Comparison of ENCODE assay signal across 8 mouse cellular contexts in the genomic region with DNA sequence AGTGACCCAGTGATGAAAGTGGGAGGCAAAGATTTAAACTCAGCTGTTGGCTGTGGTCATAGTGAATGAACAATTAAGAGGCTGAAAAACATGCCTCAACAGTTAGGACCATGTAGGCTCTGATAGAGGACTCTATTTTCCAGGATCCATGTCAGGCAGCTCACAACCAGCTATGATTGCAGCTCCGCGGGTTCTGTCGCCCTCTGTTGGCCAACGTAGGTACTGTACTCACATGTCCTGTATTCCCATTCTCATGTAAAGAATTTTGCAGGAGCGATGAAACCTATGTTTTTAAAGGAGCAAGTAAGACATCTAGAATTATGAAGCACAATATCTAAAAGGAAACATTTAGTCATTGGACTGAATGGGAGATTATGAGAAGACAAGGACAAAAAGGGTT.
A peak's percentile ranks its signal among the peaks of the same experiment; 100 is the strongest.
DNase-seq lines count a peak whose midpoint lies in the region; ATAC-seq and TF ChIP-seq lines count a peak whose summit lies in the region.

No protein-coding gene starts in this region.

- H3K9me3 ChIP-seq in liver, embryonic 14.5 days (ENCODE audit: control insufficient read depth, low read length), result no peaks in the 10 kb centered on the region
- H3K9me3 ChIP-seq in stomach, postnatal 0 days (ENCODE audit: control insufficient read depth, low read length), result no peaks in the 10 kb centered on the region

- H3K4me2 ChIP-seq in liver, embryonic 14.5 days (ENCODE audit: low read depth), result no peak overlapping the region
- no peak overlapping the region for H3K4me2 ChIP-seq in stomach, postnatal 0 days (replicated peaks; ENCODE audit: low read depth)

- WGBS in liver, embryonic 14.5 days (ENCODE audit: insufficient replicate concordance), result 11% methylated on average over 5 of the region's 5 CpGs
- 19% methylated on average over 5 of the region's 5 CpGs for WGBS in stomach, postnatal 0 days

- no peak overlapping the region for H3K4me3 ChIP-seq in layer of hippocampus, adult 2 months
- no peak overlapping the region for H3K4me3 ChIP-seq in liver, embryonic 14.5 days (ENCODE audit: insufficient read depth in 1 of 2, low read depth in 2 of 2, low read length in 2 of 2)
- H3K4me3 ChIP-seq in stomach, postnatal 0 days (ENCODE audit: low read depth, low read length), result no peak overlapping the region

- no peak overlapping the region for H3K27ac ChIP-seq in layer of hippocampus, adult 2 months
- no peak overlapping the region for H3K27ac ChIP-seq in liver, embryonic 14.5 days
- no peak overlapping the region for H3K27ac ChIP-seq in stomach, postnatal 0 days (replicated peaks)

- no peaks in the 10 kb centered on the region for H3K36me3 ChIP-seq in liver, embryonic 14.5 days (replicated peaks; ENCODE audit: control insufficient read depth, insufficient read depth, low read depth)
- no peaks in the 10 kb centered on the region for H3K36me3 ChIP-seq in stomach, postnatal 0 days (ENCODE audit: control insufficient read depth, insufficient read depth, low read length)

- DNase-seq in CD4-positive, CD25-positive, alpha-beta regulatory T cell, adult 2 months (ENCODE audit: low read depth, low spot score), result peak; percentile 1
- peak in 1 of 2 experiments; percentile 25 for DNase-seq in layer of hippocampus, adult 2 months (ENCODE audit: low spot score in 2 of 2)
- DNase-seq in layer of hippocampus, adult 9-10 months (ENCODE audit: low spot score), result no peak
- DNase-seq in adrenal gland, adult 18-20 months (ENCODE audit: low spot score in 2 of 2), result peak; percentile 23 to 41
- DNase-seq in embryo, embryonic 9.5 days (ENCODE audit: extremely low spot score), result peak; percentile 22
- DNase-seq in liver, embryonic 14.5 days (ENCODE audit: low read depth in 3 of 3, low spot score in 3 of 3), result no peak
- DNase-seq in stomach, postnatal 0 days (ENCODE audit: low spot score), result peak; percentile 30

- no peak overlapping the region for H3K9ac ChIP-seq in liver, embryonic 14.5 days (replicated peaks)
- H3K9ac ChIP-seq in stomach, postnatal 0 days (ENCODE audit: low read length), result no peak overlapping the region

- H3K27me3 ChIP-seq in liver, embryonic 14.5 days (ENCODE audit: control insufficient read depth, insufficient read depth, low read length), result no peaks in the 10 kb centered on the region
- no peaks in the 10 kb centered on the region for H3K27me3 ChIP-seq in stomach, postnatal 0 days (ENCODE audit: control insufficient read depth, insufficient read depth, low read length)

- H3K4me1 ChIP-seq in liver, embryonic 14.5 days (replicated peaks; ENCODE audit: control insufficient read depth in 2 of 2, insufficient read depth in 2 of 2, low read length in 1 of 2), result no peaks in the 10 kb centered on the region
- no peaks in the 10 kb centered on the region for H3K4me1 ChIP-seq in stomach, postnatal 0 days (replicated peaks; ENCODE audit: control insufficient read depth, insufficient read depth)

- peak; percentile 80 for TF ChIP-seq CTCF in layer of hippocampus, adult 2 months (conservative IDR thresholded peaks at IDR 0.05)
- TF ChIP-seq CTCF in liver, embryonic 14.5 days (IDR thresholded peaks at IDR 0.05; ENCODE audit: low read depth), result peak; percentile 76
- TF ChIP-seq CTCF in stomach, postnatal 0 days (IDR thresholded peaks at IDR 0.05; ENCODE audit: low read depth), result peak; percentile 77

- TF ChIP-seq EP300 in liver, embryonic 14.5 days (IDR thresholded peaks at IDR 0.05; ENCODE audit: low read depth), result no peak
- no peak for TF ChIP-seq EP300 in stomach, postnatal 0 days (optimal IDR thresholded peaks at IDR 0.05)

- no peak for ATAC-seq in CD4-positive, CD25-positive, alpha-beta regulatory T cell, adult 4 months
- no peak for ATAC-seq in liver, embryonic 14.5 days (ENCODE audit: insufficient read depth)
- no peak for ATAC-seq in stomach, postnatal 0 days (ENCODE audit: low FRiP score, low TSS enrichment)

Comparison
In these comparisons a context has a peak if more than half of its experiments do, and no peak if none do; other contexts are left out.
1. DNase-seq: peak in CD4-positive, CD25-positive, alpha-beta regulatory T cell, adult 2 months (single experiment), adrenal gland, adult 18-20 months (2 of 2), embryo, embryonic 9.5 days (single experiment) and stomach, postnatal 0 days (single experiment); none in layer of hippocampus, adult 9-10 months (single experiment) and liver, embryonic 14.5 days (0 of 3).
2. Peak in every context shown above with its lines, with median percentiles within 50 percentile points of each other: CTCF ChIP-seq.